Mouse (Mus musculus) right cerebral cortex, adult 2 months (tissue): Measurements from ENCODE around the gene Foxk1.
A peak's percentile ranks its signal among the peaks of the same experiment; 100 is the strongest.

Experiments used
- DNase-seq, 2 experiments: peaks; one replicate each; pipeline ENCODE4 v3.0.0; 2021 to 2022; ENCODE audit warnings: low spot score in 2 of 2

Gene Foxk1

GRCm38 (mm10) chr5:142477866-142478615, 76.7 kb downstream of the Foxk1 start:
- DNase-seq: no peak

- DNase-seq: peak; percentile 81 to 86
These were observed 77.6 kb downstream of the Foxk1 start for GRCm38 (mm10) chr5:142478829-142479435.

- no peak for DNase-seq
These were observed 81.2 kb downstream of the Foxk1 start for GRCm38 (mm10) chr5:142482512-142482911.

GRCm38 (mm10) chr5:142483581-142483980, 82.3 kb downstream of the Foxk1 start:
- no peak for DNase-seq

- DNase-seq: no peak
These were observed 85.4 kb downstream of the Foxk1 start for GRCm38 (mm10) chr5:142486654-142487053.

- DNase-seq: no peak
These were observed 88.8 kb downstream of the Foxk1 start for GRCm38 (mm10) chr5:142489955-142490707.

GRCm38 (mm10) chr5:142493307-142493706, 92.0 kb downstream of the Foxk1 start:
- DNase-seq: no peak

- DNase-seq: no peak
These were observed 94.2 kb downstream of the Foxk1 start for GRCm38 (mm10) chr5:142495321-142496096.

GRCm38 (mm10) chr5:142498964-142499363, 97.7 kb downstream of the Foxk1 start:
- peak; percentile 33 to 43 for DNase-seq

- no peak for DNase-seq
These were observed 99.6 kb downstream of the Foxk1 start for GRCm38 (mm10) chr5:142500918-142501317.

GRCm38 (mm10) chr5:142502414-142502813, 101.1 kb downstream of the Foxk1 start:
- peak; percentile 84 to 89 for DNase-seq

- peak in 1 of 2 experiments; percentile 35 for DNase-seq
These were observed 102.9 kb downstream of the Foxk1 start for GRCm38 (mm10) chr5:142504175-142504574.

- DNase-seq: no peak
These were observed 104.6 kb downstream of the Foxk1 start for GRCm38 (mm10) chr5:142505695-142506423.

- DNase-seq: no peak
These were observed 108.1 kb downstream of the Foxk1 start for GRCm38 (mm10) chr5:142509141-142510060.

GRCm38 (mm10) chr5:142510061-142510414, 108.7 kb downstream of the Foxk1 start:
- no peak for DNase-seq
